ENCODE assay signal across 8 mouse cellular contexts in genomic region chr7:25687811-25688401, GRCm38 (mm10). TPM values are rescaled to one million over a fixed set of nuclear protein-coding genes. Genes with fewer than 3 reads are reported as not detected.
DNase-seq lines count a peak whose midpoint lies in the region; ATAC-seq and TF ChIP-seq lines count a peak whose summit lies in the region.

No protein-coding gene starts in this region.

- peak overlapping the region; percentile 50 for H3ac ChIP-seq in myocyte (ENCODE audit: control insufficient read depth, insufficient read length)

- H3K36me3 ChIP-seq in megakaryocyte, embryonic 14.5 days (replicated peaks; ENCODE audit: low read length): peaks cover 56% of the 10 kb centered on the region
- H3K36me3 ChIP-seq in embryonic facial prominence, embryonic 15.5 days: no peaks in the 10 kb centered on the region
- peaks cover 2% of the 10 kb centered on the region; the same call in 1 of the 2 replicates for H3K36me3 ChIP-seq in limb, embryonic 15.5 days
- H3K36me3 ChIP-seq in myocyte (ENCODE audit: control insufficient read depth, insufficient read depth): no peaks in the 10 kb centered on the region

- peak overlapping the region; percentile 53 for H3K9ac ChIP-seq in embryonic facial prominence, embryonic 15.5 days
- H3K9ac ChIP-seq in limb, embryonic 15.5 days: peak overlapping the region; percentile 69

- ATAC-seq in megakaryocyte, adult 5-6 weeks (ENCODE audit: poor library complexity, severe bottlenecking): no peak
- no peak for ATAC-seq in embryonic facial prominence, embryonic 15.5 days (ENCODE audit: insufficient number of reproducible peaks, low FRiP score, low TSS enrichment, low read depth)
- ATAC-seq in limb, embryonic 15.5 days (ENCODE audit: insufficient number of reproducible peaks, low FRiP score, low TSS enrichment, low read depth): no peak

- DNase-seq in heart, postnatal 36 days: peak; percentile 77 to 81
- DNase-seq in thymus, postnatal 0 days (ENCODE audit: low spot score): peak; percentile 56
- DNase-seq in cerebellum, adult 11 months: no peak

- intact Hi-C loops in heart, postnatal 36 days (cut with DNase I): loop anchor here (1.0 kb wide), 1 partner anchor 30 kb away; no protein-coding TSS in a partner anchor

- WGBS in embryonic facial prominence, embryonic 15.5 days: under 1% methylated on average over 47 of the region's 47 CpGs
- WGBS in limb, embryonic 15.5 days: under 1% methylated on average over 47 of the region's 47 CpGs

- H3K79me2 ChIP-seq in myocyte (ENCODE audit: control insufficient read depth, insufficient read depth): peaks cover 29% of the 10 kb centered on the region

- peak; percentile 32 for TF ChIP-seq POLR2A in myocyte (IDR thresholded peaks at IDR 0.05; ENCODE audit: insufficient read length, low read depth)

- peaks cover 69% of the 10 kb centered on the region for H3K4me1 ChIP-seq in megakaryocyte, embryonic 14.5 days
- peaks cover 43% of the 10 kb centered on the region for H3K4me1 ChIP-seq in embryonic facial prominence, embryonic 15.5 days
- peaks cover 38% of the 10 kb centered on the region for H3K4me1 ChIP-seq in limb, embryonic 15.5 days

- peak overlapping the region; percentile 87 for H3K27ac ChIP-seq in embryonic facial prominence, embryonic 15.5 days (replicated peaks)
- peak overlapping the region; percentile 76; the same call in 1 of the 2 replicates for H3K27ac ChIP-seq in limb, embryonic 15.5 days

- H3K27me3 ChIP-seq in megakaryocyte, embryonic 14.5 days (replicated peaks): no peaks in the 10 kb centered on the region
- H3K27me3 ChIP-seq in embryonic facial prominence, embryonic 15.5 days: peaks cover 25% of the 10 kb centered on the region
- peaks cover 49% of the 10 kb centered on the region for H3K27me3 ChIP-seq in limb, embryonic 15.5 days
- no peaks in the 10 kb centered on the region for H3K27me3 ChIP-seq in myocyte (ENCODE audit: control insufficient read depth, insufficient read depth, insufficient read length)

- H3K4me2 ChIP-seq in embryonic facial prominence, embryonic 15.5 days (replicated peaks): peak overlapping the region; percentile 94
- H3K4me2 ChIP-seq in limb, embryonic 15.5 days: peak overlapping the region; percentile 81
- H3K4me2 ChIP-seq in myocyte (ENCODE audit: low read depth): peak overlapping the region; percentile 74

- H3K4me3 ChIP-seq in megakaryocyte, embryonic 14.5 days (replicated peaks): peak overlapping the region; percentile 99
- peak overlapping the region; percentile 67 for H3K4me3 ChIP-seq in embryonic facial prominence, embryonic 15.5 days (replicated peaks)
- H3K4me3 ChIP-seq in limb, embryonic 15.5 days: peak overlapping the region; percentile 67
- peak overlapping the region; percentile 90 for H3K4me3 ChIP-seq in myocyte

- H3K9me3 ChIP-seq in megakaryocyte, embryonic 14.5 days: no peaks in the 10 kb centered on the region
- H3K9me3 ChIP-seq in embryonic facial prominence, embryonic 15.5 days (replicated peaks): no peaks in the 10 kb centered on the region
- H3K9me3 ChIP-seq in limb, embryonic 15.5 days: no peaks in the 10 kb centered on the region

TF ChIP-seq in myocyte, 11 proteins besides CTCF, POLR2A, EP300 and RAD21:
- peak; percentile 44 for TF ChIP-seq POLR2AphosphoS2 (IDR thresholded peaks at IDR 0.05; ENCODE audit: insufficient read length, low read depth)
- TF ChIP-seq MAX (IDR thresholded peaks at IDR 0.05; ENCODE audit: low read depth): no peak

RNA-seq across cellular contexts. Expression of gene Tgfb1, which starts 1.1 kb away (rescaled TPM):
- polyA plus RNA-seq in megakaryocyte, embryonic 14.5 days (2012; ENCODE audit: insufficient read depth, low replicate concordance): 4,315 and 7,169 TPM in 2 replicates
- total RNA-seq in megakaryocyte, adult 5-6 weeks (2015): 281 and 286 TPM in 2 replicates
- 42.2 and 47.4 TPM in 2 replicates for total RNA-seq in megakaryocyte, adult 5-6 weeks (2017)
- polyA plus RNA-seq in embryonic facial prominence, embryonic 15.5 days (2015; fragmentation: Nextera tagmentation; extraction: Ambion mirVana): 4.3 and 4.8 TPM in 2 replicates
- 10 to 100 TPM; 23.8 to 27.0 TPM for total RNA-seq in heart, postnatal 36 days (2021)
- 2.8 and 3.8 TPM in 2 replicates for polyA plus RNA-seq in limb, embryonic 15.5 days (2015; fragmentation: Nextera tagmentation; extraction: Ambion mirVana)
- 78.2 TPM for polyA plus RNA-seq in myocyte (2012; fragmentation: generic; extraction: Trizol)
- 8.5 and 11.6 TPM in 2 replicates for polyA plus RNA-seq in thymus, postnatal 0 days (2015; fragmentation: Nextera tagmentation; extraction: Ambion mirVana)

RNA-seq across cellular contexts. Expression of gene B9d2, which starts 7.3 kb away (rescaled TPM):
- polyA plus RNA-seq in megakaryocyte, embryonic 14.5 days (2012; ENCODE audit: insufficient read depth, low replicate concordance): 89.8 and 105 TPM in 2 replicates
- 24.8 and 32.0 TPM in 2 replicates for total RNA-seq in megakaryocyte, adult 5-6 weeks (2015)
- total RNA-seq in megakaryocyte, adult 5-6 weeks (2017): 26.7 and 44.6 TPM in 2 replicates
- 29.0 and 31.3 TPM in 2 replicates for polyA plus RNA-seq in embryonic facial prominence, embryonic 15.5 days (2015; fragmentation: Nextera tagmentation; extraction: Ambion mirVana)
- 10 to 100 TPM; 10.2 to 10.8 TPM for total RNA-seq in heart, postnatal 36 days (2021)
- 24.9 and 29.1 TPM in 2 replicates for polyA plus RNA-seq in limb, embryonic 15.5 days (2015; fragmentation: Nextera tagmentation; extraction: Ambion mirVana)
- polyA plus RNA-seq in myocyte (2012; fragmentation: generic; extraction: Trizol): 40.7 TPM
- polyA plus RNA-seq in thymus, postnatal 0 days (2015; fragmentation: Nextera tagmentation; extraction: Ambion mirVana): 67.9 and 68.3 TPM in 2 replicates

RNA-seq across cellular contexts. Expression of gene Tmem91, which starts 12.9 kb away (rescaled TPM):
- 4.3 and 4.7 TPM in 2 replicates for polyA plus RNA-seq in megakaryocyte, embryonic 14.5 days (2012; ENCODE audit: insufficient read depth, low replicate concordance)
- 0.68 and 0.91 TPM in 2 replicates for total RNA-seq in megakaryocyte, adult 5-6 weeks (2015)
- total RNA-seq in megakaryocyte, adult 5-6 weeks (2017): not detected in 2 replicates
- 3.2 and 3.4 TPM in 2 replicates for polyA plus RNA-seq in embryonic facial prominence, embryonic 15.5 days (2015; fragmentation: Nextera tagmentation; extraction: Ambion mirVana)
- total RNA-seq in heart, postnatal 36 days (2021): not detected
- 3.0 TPM in 2 replicates for polyA plus RNA-seq in limb, embryonic 15.5 days (2015; fragmentation: Nextera tagmentation; extraction: Ambion mirVana)
- polyA plus RNA-seq in myocyte (2012; fragmentation: generic; extraction: Trizol): 0.40 TPM
- 4.0 and 6.3 TPM in 2 replicates for polyA plus RNA-seq in thymus, postnatal 0 days (2015; fragmentation: Nextera tagmentation; extraction: Ambion mirVana)

RNA-seq across cellular contexts. Expression of gene Exosc5, which starts 28.9 kb away (rescaled TPM):
- 233 and 501 TPM in 2 replicates for polyA plus RNA-seq in megakaryocyte, embryonic 14.5 days (2012; ENCODE audit: insufficient read depth, low replicate concordance)
- total RNA-seq in megakaryocyte, adult 5-6 weeks (2015): 31.5 and 33.7 TPM in 2 replicates
- total RNA-seq in megakaryocyte, adult 5-6 weeks (2017): 19.4 and 20.9 TPM in 2 replicates
- 70.1 and 71.3 TPM in 2 replicates for polyA plus RNA-seq in embryonic facial prominence, embryonic 15.5 days (2015; fragmentation: Nextera tagmentation; extraction: Ambion mirVana)
- 10 to 100 TPM; 16.0 to 18.9 TPM for total RNA-seq in heart, postnatal 36 days (2021)
- polyA plus RNA-seq in limb, embryonic 15.5 days (2015; fragmentation: Nextera tagmentation; extraction: Ambion mirVana): 64.7 and 69.8 TPM in 2 replicates
- 43.5 TPM for polyA plus RNA-seq in myocyte (2012; fragmentation: generic; extraction: Trizol)
- polyA plus RNA-seq in thymus, postnatal 0 days (2015; fragmentation: Nextera tagmentation; extraction: Ambion mirVana): 146 and 147 TPM in 2 replicates

RNA-seq across cellular contexts. Expression of gene Bckdha, which starts 29.1 kb away (rescaled TPM):
- 31.9 and 39.7 TPM in 2 replicates for polyA plus RNA-seq in megakaryocyte, embryonic 14.5 days (2012; ENCODE audit: insufficient read depth, low replicate concordance)
- 40.4 TPM in 2 replicates for total RNA-seq in megakaryocyte, adult 5-6 weeks (2015)
- total RNA-seq in megakaryocyte, adult 5-6 weeks (2017): 39.9 and 50.1 TPM in 2 replicates
- 55.3 and 64.7 TPM in 2 replicates for polyA plus RNA-seq in embryonic facial prominence, embryonic 15.5 days (2015; fragmentation: Nextera tagmentation; extraction: Ambion mirVana)
- total RNA-seq in heart, postnatal 36 days (2021): 100 to 1,000 TPM; 237 to 254 TPM
- 59.1 and 62.5 TPM in 2 replicates for polyA plus RNA-seq in limb, embryonic 15.5 days (2015; fragmentation: Nextera tagmentation; extraction: Ambion mirVana)
- 54.9 TPM for polyA plus RNA-seq in myocyte (2012; fragmentation: generic; extraction: Trizol)
- polyA plus RNA-seq in thymus, postnatal 0 days (2015; fragmentation: Nextera tagmentation; extraction: Ambion mirVana): 63.8 and 69.1 TPM in 2 replicates

Comparison
In these comparisons a context has a peak if more than half of its experiments do, and no peak if none do; other contexts are left out.
1. RNA of gene Tgfb1, which starts 1.1 kb away (polyA plus RNA-seq): 4,315 to 7,169 TPM in megakaryocyte, embryonic 14.5 days; 78.2 TPM in myocyte (single experiment), 8.5 to 11.6 TPM in thymus, postnatal 0 days, 4.3 to 4.8 TPM in embryonic facial prominence, embryonic 15.5 days and 2.8 to 3.8 TPM in limb, embryonic 15.5 days; every median in the first group is over 10 times any median in the second.
2. Peak in every context shown above with its lines, with median percentiles within 50 percentile points of each other: H3K4me3 ChIP-seq and H3K4me2 ChIP-seq.